Mouse (Mus musculus): ENCODE results near the gene Tnfsf10. TPM values are rescaled to one million over a fixed set of nuclear protein-coding genes. Genes with fewer than 3 reads are reported as not detected.

The Tnfsf10 gene
- 5.2 TPM for polyA plus RNA-seq (2014; fragmentation: Illumina TruSeq; extraction: RNeasy Lipid Tissue Mini Kit (QIAGEN cat#74804); ENCODE audit: low read depth, low replicate concordance)

GRCm38 (mm10) chr3:27316559-27317287 is at the start of gene Tnfsf10:
Tnfsf10 (plus strand) TSS chr3:27317028.

DNA sequence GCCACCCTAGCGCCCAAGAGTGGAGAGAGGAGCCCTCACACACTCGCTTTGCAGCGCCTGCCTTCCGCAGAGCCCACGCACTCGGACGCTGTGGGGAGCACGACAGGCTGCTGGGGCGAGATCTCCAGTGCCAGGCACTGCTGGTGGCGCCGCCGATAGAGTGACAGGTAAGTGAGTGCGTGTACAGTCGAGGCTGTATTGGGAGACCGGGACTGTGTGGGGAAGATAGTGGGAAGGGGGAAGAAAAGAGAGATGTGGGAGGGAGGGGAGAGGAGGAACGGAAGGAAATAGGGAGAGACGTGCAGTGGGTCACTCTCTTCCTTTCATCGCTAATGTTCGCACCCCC is 54.4 kb downstream of the Tnfsf10 start, which contains the start of gene Ghsr:
Gene Ghsr (plus strand): TSS at position 76 of the 346 bp plus-strand sequence.

Other genes starting within 250 kb of the Tnfsf10 start
- gene Ect2, start 163.2 kb upstream of the Tnfsf10 start, polyA plus RNA-seq (2014; fragmentation: Illumina TruSeq; extraction: RNeasy Lipid Tissue Mini Kit (QIAGEN cat#74804); ENCODE audit: low read depth, low replicate concordance), result 1.7 TPM
- gene Nceh1, start 134.1 kb upstream of the Tnfsf10 start, polyA plus RNA-seq (2014; fragmentation: Illumina TruSeq; extraction: RNeasy Lipid Tissue Mini Kit (QIAGEN cat#74804); ENCODE audit: low read depth, low replicate concordance), result 28.6 TPM
- gene Ghsr, start 54.3 kb downstream of the Tnfsf10 start, polyA plus RNA-seq (2014; fragmentation: Illumina TruSeq; extraction: RNeasy Lipid Tissue Mini Kit (QIAGEN cat#74804); ENCODE audit: low read depth, low replicate concordance), result not detected